Mouse (Mus musculus): ENCODE data around the gene Btbd9.
A peak's percentile ranks its signal among the peaks of the same experiment; 100 is the strongest.

Btbd9 gene

DNA sequence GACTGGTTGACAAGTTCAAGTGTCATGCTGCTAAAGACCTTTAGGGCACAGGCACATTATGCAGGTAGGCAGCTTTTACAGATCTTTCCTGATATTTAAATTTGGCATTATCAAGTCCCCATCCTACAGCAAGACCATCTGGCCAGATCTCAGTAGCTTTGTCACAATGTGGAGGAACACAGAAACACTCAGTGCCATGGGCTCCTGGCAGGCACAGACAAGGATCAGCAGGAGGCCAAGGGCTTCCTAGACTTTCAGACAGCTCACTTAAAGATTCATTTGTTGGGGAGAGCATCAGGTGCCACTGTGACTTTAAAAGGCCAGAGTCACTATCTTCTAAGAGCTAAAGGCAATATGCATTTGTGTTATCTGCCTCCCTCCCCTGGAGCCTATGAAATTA, 293.3 kb downstream of the Btbd9 start:
- no peak for DNase-seq (ENCODE audit: extremely low read depth, low read depth)

DNA sequence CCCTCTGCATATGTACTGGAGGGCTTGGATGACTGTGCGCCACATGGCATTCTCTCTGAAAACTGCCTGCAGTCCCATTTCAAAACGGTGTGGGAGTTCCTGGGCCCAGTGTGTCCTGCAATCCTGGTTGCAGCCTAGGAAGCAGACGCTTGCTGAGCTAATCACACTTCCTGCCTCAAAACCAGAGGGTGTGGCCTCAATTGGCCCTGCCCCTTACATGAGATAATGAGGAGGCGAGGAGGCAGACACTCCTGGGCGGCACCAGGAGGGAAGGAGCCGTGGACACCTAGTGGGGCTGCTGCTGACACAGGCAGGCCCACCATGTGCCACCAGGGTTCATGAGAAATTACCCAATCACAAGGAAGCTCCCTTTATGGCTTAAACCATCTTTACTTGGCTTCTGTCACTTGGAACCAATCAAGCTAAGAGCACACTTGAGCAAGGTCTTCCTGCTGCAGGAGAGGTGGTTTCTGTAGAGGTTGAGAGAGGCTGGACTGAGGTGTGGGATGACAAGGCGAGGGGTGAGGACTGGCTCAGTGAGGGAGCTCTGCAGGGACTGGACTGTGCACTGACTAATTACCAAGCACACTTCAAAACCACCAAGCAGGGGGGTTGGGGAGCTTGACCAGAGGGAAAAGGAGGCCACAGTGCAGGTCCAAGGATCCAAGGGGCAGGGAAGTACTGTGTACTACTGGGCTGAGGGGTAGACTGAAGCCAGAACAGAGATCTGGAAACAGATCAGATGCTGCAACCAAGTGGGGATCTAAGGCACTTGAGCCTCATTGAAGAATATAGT, 295.8 kb downstream of the Btbd9 start:
- DNase-seq (ENCODE audit: extremely low read depth, low read depth): peak; percentile 38

DNA sequence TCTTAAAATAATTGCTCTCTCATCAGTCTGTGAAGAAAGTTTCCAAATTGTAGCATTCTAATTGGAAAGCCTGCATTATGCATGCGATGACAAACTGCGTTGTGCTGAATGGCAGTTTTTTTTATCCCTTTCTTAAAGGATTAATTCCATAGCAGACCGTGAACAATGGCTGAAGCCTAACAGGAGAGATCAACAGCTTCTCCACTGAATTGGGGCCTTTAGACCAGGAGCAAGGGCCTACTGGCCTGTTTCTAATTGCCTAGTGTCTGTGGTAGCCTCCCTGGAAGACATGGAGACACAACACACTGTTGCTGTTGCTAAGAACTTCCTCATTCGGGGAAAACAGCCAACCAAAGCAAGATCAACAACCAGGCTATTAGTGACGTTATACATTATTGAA, 296.6 kb downstream of the Btbd9 start:
- no peak for DNase-seq (ENCODE audit: extremely low read depth, low read depth)

DNA sequence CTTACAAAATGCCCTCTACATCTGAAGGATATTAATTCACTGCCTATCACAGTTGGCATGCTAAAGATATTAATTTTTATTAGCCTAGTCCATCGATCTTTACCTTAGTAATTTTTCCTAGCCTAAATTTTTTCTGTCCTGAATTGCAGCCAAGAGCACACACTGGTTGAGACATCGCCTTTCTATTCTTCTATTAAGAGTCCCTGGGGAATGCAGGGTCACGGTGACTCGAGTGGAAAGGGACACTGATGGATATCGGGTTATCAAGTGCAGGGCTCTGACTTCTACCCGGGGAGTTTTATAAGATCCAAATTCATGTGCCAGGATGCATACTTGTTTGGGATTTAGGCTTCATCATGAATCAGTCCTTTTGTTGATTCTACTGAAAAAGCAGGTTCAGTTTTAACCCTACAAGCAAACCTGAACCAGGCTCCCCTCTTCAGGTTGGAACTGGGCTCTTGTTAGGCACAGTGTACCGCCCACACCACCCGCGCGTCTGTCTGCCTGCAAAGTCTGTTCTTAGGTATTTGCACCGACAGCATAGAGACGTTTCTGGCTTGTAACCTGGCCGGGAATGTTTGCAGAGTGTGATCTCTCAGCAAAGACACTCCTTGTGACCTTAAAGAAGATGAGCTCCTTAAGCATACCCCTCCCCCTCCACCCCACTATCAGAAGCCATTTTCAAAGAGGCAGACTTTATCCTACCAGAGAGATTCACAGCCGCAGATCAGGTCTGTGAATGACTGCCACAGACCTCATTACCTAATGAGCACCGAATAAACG, 297.5 kb downstream of the Btbd9 start:
- no peak for DNase-seq (ENCODE audit: extremely low read depth, low read depth)

DNA sequence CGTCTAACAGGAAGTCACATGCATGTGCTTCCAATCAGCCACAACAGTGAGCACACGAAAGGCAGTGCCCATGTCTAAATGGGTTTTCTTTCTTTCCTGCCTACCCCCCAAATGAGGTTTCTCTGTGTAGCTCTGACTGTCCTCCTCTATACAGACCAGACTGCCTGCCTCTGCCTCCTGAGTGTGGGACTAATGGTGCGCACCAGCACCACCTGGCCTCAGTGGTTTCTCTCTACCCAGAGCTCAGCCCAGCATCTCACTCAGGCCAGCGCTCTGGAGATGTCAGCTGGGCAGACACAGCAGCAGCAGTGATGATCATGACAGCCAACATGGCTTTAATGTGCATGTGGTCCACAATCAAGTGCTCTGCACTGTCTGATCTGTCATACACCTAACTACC, 299.8 kb downstream of the Btbd9 start:
- DNase-seq (ENCODE audit: extremely low read depth, low read depth): no peak

DNA sequence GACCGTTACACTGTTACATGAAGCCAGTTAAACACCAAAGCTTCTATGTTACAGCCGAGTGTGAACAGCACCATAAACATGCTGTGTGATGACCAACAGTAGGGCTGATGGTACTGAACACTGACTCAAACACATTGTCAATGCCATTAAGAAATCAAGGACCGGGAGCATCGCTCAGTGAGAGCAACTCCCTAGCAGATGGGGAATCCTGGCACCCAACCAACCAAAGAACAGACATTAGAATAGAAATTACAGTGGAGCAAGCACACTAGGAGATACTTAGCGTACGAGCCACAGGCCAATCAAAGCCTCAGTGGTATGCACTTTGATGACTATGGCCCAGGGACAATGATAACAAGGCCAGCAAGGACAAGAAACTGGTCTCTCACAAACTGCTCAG, 303.5 kb downstream of the Btbd9 start:
- no peak for DNase-seq (ENCODE audit: extremely low read depth, low read depth)

DNA sequence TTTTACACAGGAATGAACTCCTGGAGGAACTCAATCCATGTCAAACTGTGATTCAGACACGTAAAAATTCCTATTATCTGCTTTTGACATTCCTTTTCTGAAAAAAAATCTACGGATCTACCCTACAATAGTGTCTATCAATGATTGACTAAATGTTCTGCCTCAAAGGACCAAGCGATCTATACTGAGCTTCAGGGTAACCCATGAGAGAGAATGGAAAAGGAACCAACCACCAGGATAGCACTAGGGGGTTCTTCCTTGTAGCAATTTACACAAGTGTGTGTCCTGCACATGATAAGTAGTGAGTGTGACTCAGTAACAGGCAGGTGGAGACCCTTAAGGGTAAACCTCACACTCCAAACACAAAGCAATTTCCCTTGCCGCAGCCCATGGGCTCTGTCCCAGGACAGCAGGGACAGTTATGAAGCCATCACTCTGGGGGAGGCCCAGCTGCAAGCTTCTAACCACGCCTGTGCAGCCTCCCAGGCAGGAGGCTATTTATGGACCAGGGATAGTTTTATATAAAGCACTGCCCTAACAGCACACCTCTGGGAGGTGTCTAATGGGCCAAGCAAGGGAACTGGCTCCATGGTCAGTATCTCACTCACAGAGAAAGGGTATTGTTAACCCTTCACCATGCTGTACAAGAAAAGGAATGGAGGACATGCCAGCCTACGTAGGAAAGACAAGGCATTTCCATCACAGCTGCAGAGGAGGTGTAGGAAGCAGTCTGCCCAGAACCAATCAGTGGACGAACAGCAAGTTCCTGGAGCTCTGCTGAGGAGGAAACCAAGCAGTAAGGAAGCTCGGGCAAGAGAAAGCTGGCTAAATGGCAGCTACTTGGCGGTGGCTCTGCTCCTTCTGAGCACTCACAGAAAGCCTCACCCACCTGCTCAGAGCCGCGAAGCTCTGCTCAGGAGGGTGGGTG, 306.9 kb downstream of the Btbd9 start:
- DNase-seq (ENCODE audit: extremely low read depth, low read depth): no peak

DNA sequence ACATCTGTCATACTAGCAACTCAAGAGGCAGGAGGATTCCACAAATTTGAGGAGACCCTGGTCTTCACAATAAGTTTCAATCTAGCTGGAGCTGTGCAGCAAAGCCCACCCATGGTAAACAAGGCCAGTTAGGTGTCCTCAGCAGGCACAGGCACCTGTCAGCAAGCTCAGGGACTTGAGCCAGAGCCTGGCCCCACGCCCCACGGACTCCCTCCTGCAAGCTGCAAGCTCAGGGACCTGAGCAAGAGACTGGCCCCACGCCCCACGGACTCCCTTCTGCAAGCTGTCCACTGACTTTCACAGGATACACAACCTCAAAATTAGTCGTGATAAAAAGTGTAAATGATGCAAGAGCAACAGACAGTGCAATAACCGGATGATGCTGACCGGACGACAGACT, 307.8 kb downstream of the Btbd9 start:
- no peak for DNase-seq (ENCODE audit: extremely low read depth, low read depth)

DNA sequence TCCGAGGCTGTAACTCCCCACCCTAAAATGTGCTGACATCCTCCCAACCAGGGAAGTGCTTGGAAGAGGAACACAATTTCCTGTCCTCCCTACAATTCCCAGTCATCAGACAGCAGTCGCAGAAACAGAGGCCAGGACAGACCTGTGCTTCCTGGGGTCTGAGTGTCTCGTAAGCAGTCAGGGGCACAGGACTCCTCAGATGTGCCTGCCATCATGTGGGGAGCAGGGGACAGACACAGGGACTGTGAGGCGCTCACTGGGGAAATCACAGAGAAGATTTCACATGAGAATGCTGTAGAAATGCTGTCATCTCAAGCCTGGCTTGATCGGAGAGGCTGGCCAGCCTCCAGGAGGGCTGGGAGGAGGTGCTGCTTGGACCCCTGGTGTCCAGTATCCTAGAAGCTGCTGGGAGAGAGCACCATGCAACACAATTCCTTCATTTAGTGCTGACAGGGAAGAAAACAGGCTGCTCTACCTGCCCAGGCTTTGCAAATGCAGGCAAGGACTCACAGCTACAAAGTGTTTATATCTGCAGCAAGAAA, 308.8 kb downstream of the Btbd9 start:
- DNase-seq (ENCODE audit: extremely low read depth, low read depth): no peak

DNA sequence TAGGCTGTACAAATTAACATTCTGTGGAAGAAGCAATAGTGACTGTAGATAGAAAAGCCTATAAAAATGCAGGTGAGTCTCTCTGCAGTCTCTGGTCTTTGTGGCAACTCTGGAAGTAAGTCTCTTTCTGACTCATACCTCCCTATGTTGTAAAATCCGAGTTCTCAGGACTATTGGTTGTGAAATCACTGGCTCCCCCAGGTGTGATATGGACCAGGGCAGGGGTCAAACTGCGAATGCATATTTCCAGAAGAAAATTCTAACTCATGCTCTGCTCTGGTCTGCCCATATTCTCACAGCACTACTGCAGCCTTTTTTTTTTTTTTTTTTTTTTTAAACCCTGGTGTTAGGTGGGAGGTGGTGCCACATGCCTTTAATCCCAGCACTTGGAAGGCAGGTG, 312.8 kb downstream of the Btbd9 start:
- DNase-seq (ENCODE audit: extremely low read depth, low read depth): no peak

DNA sequence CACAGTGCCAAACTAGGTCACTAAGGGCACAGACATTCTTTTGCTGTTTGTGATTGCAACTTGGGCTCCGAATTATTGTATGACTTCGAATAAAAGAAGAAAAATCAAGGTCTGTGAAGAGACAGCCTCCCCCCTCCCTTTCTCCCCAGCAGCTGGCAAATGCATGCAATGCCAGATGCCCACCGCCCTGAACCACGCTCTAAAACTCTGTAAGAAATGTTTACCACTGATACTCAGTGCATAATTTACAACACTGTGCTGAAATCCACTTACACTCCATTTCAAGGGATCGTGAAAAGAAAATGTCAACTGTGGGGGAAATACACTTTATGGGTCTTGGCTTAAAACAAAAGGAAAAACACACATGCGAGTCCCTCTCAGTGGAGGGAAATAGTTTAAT, 313.3 kb downstream of the Btbd9 start:
- DNase-seq (ENCODE audit: extremely low read depth, low read depth): no peak

DNA sequence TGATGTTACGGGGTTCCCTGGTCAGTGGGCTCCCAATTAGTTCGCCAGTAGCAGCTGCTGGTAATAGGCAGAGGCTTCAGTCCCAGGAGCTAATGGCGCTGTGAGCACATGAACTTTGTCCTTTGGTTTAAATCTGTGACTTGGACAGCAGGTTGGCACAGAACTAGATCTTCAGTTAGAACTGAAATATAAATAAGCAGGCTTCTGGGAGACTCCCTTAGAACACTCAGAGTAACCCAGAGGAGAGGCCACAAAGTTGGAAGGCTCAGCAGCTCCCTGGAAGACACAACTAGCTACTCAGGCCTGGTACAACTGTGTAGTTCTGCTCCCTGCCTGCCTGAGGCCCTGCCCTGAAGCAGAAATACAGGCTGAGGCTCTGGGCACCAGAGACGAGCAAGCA, 313.8 kb downstream of the Btbd9 start:
- DNase-seq (ENCODE audit: extremely low read depth, low read depth): no peak

DNA sequence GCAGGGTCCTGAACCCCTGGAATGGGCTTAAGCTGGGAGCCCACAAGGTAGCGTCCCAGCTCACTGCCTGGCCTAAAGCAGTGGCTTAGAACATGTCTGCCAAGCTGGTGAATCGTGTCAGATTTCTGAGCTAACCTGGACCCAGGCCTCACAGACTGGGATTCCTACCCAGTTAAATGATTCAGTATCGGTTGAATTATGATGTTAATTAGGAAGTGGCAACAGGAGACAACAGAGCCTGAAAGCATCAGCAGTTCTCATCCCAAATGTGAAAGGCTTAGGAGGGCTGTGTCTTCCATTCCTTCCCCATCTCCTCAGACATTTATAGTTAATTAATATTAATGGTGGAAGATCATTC, 314.3 kb downstream of the Btbd9 start:
- DNase-seq (ENCODE audit: extremely low read depth, low read depth): no peak

DNA sequence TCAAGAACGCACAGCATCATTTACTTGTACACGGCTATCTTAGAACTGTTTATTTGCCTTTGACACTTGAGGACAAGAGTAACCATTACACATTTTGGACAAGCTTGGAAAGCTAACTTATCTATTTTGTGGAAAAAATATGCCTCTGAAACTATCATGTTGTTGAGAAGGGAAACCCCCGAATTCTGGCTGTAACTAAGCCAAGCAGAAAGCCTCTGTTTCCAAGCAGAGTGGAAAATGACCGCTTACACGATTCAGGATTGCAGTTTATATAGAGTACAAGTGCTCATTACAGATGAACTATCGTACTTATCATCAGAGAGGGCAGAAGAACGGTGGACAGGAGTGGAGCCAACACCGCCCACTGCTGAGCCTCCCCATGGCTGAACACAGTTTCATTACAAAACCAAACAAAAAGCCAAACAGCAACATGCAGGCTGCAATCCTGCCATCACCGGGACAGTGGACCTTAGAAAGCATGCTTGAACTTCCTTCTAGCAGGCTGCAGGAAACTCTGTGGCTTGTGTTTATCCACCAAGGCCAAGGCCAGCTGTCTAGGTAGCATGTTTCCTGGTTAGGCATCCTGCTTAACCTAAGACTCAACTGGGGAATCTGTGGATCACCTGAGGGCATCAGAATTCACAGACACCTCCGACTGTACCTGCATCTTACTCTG, 314.8 kb downstream of the Btbd9 start:
- DNase-seq (ENCODE audit: extremely low read depth, low read depth): no peak

DNA sequence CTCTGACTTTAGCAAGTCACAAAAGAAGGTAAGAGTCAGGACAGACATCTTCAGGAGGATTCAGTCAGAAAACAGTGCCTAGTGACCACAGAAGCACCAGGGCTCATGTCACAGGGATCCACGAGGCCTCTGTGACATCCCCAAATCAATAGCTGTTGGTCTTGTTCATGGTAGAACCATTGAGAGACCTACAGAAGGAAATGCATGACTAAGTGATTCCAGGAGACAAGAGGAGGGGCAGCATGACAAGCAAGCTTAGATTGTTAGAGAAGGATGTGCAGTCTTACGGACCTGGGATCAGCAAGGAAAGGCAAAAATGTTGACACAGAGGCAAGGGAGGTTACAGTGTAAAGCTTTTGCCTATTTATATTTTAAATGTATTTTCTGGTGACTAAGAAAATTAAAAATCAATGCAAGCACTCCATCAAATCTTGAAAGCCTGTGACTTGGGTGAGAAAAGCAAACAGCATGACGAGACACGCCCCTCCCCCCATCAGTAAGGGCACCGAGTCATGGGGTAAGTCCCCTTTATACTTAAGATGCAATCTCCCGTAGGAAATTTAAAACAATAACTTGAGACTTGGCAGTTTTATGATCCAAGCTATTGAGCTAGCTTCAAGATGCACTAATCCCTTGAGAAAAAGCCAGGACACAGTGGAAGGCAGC, 315.5 kb downstream of the Btbd9 start:
- DNase-seq (ENCODE audit: extremely low read depth, low read depth): no peak

DNA sequence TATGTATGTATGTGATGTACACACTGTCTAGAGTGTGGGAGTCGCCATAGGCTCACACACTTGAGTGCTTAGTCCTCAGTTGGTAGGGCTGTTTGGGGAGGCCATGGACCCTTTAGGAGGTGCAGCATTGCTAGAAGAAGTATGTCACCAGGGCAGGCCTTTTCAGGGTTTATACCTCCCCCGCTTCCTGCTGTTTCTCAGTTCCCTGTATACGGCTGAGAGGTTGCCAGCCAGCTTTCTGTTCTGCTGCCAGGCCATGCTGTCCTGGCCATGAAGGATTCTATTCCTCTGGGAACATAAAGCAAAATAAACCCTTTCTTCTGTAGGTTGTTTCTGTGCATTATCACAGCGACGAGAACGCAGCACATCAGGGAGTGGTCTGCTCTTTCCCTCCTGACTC, 316.4 kb downstream of the Btbd9 start:
- no peak for DNase-seq (ENCODE audit: extremely low read depth, low read depth)

DNA sequence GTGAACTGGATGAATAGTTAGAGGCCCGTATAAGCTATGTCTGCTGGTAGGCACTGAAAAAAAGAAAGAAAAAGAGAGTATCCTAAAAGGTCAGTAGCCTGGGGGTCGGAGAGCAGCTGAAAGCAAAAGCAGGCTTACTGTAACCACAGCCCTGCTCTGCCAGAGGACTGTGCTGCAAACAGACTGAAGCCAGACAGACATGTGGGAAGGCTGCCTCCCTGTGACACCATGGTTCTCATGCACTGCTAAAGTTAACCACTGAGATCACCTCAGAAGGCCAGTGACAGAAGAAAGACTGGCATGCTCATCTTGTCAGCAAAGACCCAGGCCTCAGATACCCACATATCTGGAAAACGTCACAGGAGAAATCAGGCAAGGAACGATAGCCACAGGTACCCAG, 317.8 kb downstream of the Btbd9 start:
- no peak for DNase-seq (ENCODE audit: extremely low read depth, low read depth)

DNA sequence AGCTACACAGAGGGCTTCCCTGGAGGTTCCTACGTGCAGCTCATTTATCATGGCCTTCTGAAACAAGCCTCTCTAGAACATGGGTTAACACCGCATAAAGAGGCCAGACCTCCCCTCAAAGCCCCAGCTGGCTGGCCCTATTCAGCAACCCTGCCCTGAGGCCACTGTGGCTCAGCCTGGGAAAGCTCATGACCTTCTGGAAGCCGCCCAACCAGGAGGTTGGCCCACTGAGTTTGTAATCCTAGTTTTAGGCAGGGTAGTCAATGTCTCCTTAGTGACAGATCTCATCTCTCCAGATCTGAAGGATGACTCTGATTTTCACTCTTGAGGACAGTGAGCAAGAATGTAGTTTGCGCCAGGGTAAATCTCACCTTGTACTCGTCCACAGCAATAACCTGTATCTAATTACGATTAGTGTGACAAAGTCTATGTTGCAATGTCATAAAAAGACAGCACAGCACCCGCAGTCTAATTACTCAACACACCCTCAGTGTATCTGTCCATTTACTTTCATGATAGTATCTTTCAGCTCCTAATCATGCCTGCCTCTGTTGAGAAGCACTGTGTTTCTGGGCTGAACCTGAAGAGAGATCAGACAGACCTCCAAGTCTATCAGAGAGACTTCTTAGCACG, 320.2 kb downstream of the Btbd9 start:
- no peak for DNase-seq (ENCODE audit: extremely low read depth, low read depth)

DNA sequence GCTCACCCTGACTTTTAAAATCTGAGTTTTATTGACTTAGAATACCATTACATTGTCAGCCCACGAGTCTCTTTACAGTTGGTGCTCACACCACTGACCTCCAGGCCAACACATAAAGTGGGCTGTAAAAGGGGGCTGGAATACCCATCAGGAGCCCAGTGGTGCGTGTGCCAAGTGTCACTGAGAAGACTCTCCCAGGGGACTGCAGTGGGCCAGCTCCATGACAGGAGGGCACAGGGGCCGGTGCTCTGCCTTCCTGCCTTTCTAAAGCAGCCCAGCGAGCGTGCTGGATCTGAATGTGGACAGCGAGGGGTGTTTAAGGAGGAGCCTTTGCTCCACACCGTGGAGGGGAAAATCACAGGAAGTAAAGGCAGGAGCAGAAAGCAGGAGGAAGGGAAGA, 322.4 kb downstream of the Btbd9 start:
- DNase-seq (ENCODE audit: extremely low read depth, low read depth): no peak

DNA sequence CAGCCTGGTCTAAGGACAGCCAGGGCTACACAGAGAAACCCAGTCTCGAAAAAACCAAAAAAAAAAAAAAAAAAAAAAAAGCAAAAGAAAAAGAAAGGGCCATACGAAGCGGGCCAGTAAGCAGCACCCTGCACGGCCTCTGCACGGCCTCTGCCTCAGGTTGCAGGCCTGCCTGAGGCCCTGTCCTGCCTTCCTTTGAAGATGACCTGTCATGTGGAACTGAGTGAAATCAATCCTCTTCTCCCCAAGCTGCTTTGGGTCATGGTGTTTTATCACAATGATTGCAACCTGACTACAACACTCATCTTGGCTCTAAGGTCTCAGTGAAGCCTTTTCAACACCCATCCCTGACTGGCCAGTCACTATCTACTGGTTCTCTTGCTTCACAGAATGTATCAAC, 323.3 kb downstream of the Btbd9 start:
- DNase-seq (ENCODE audit: extremely low read depth, low read depth): no peak

Data from MEL-GATA-1-ER (cell line).